ENCODE assay signal across 18 mouse cellular contexts in genomic region chr6:97275760-97276159, GRCm38 (mm10). TPM values are rescaled to one million over a fixed set of nuclear protein-coding genes. Genes with fewer than 3 reads are reported as not detected.
DNase-seq lines count a peak whose midpoint lies in the region; ATAC-seq and TF ChIP-seq lines count a peak whose summit lies in the region.
"Had no signal": no experiment of that assay in that cellular context is flagged by ENCODE, and none has a peak within 500 bp of the region (broad histone marks: within the 10 kb centered on the region; RNA-seq: fewer than 3 reads in every experiment).

No protein-coding gene starts in this region.

- H3K27me3 ChIP-seq in forebrain, embryonic 12.5 days = peaks cover 17% of the 10 kb centered on the region; the same call in 1 of the 2 replicates
- H3K27me3 ChIP-seq in forebrain, embryonic 14.5 days (replicated peaks; ENCODE audit: control insufficient read depth, insufficient read depth, low read length) = no peaks in the 10 kb centered on the region
- no peaks in the 10 kb centered on the region for H3K27me3 ChIP-seq in hindbrain, embryonic 15.5 days
- peaks cover 3% of the 10 kb centered on the region; the same call in 1 of the 2 replicates for H3K27me3 ChIP-seq in hindbrain, embryonic 12.5 days
- H3K27me3 ChIP-seq in limb, embryonic 13.5 days = peaks cover 13% of the 10 kb centered on the region
- H3K27me3 ChIP-seq in kidney, adult 2 months (replicated peaks; ENCODE audit: control insufficient read depth, insufficient read depth, low read length) = no peaks in the 10 kb centered on the region
- no peaks in the 10 kb centered on the region for H3K27me3 ChIP-seq in intestine, postnatal 0 days (replicated peaks; ENCODE audit: control insufficient read depth, insufficient read depth, low read length)
- H3K27me3 ChIP-seq: Patski had no signal

- TF ChIP-seq POLR2A in kidney, adult 2 months (IDR thresholded peaks at IDR 0.05; ENCODE audit: low read depth, low read length) = no peak

- 0 out of 2 replicates have a peak overlapping the region, but pooled peaks have one; percentile 0 for H3K4me2 ChIP-seq in forebrain, embryonic 12.5 days
- H3K4me2 ChIP-seq in forebrain, embryonic 14.5 days (ENCODE audit: low read length) = no peak overlapping the region
- H3K4me2 ChIP-seq in hindbrain, embryonic 15.5 days = peak overlapping the region; percentile 23; the same call in 1 of the 2 replicates
- H3K4me2 ChIP-seq in hindbrain, embryonic 12.5 days (replicated peaks) = no peak overlapping the region
- peak overlapping the region; percentile 36 for H3K4me2 ChIP-seq in limb, embryonic 13.5 days (replicated peaks)
- H3K4me2 ChIP-seq in intestine, postnatal 0 days (replicated peaks; ENCODE audit: low read depth) = no peak overlapping the region
- H3K4me2 ChIP-seq: embryonic facial prominence, embryonic 12.5 days; limb, embryonic 15.5 days had no signal

- no peak overlapping the region for H3K9ac ChIP-seq in forebrain, embryonic 12.5 days
- H3K9ac ChIP-seq in forebrain, embryonic 14.5 days (ENCODE audit: low read length) = no peak overlapping the region
- no peak overlapping the region for H3K9ac ChIP-seq in hindbrain, embryonic 15.5 days
- no peak overlapping the region for H3K9ac ChIP-seq in hindbrain, embryonic 12.5 days
- H3K9ac ChIP-seq in limb, embryonic 13.5 days = no peak overlapping the region
- no peak overlapping the region for H3K9ac ChIP-seq in intestine, postnatal 0 days (ENCODE audit: low read depth, low read length)
- H3K9ac ChIP-seq: embryonic facial prominence, embryonic 12.5 days; limb, embryonic 15.5 days; midbrain, embryonic 12.5 days had no signal

- WGBS in forebrain, embryonic 12.5 days = 59% methylated on average over 4 of the region's 4 CpGs
- 56% methylated on average over 4 of the region's 4 CpGs for WGBS in forebrain, embryonic 14.5 days
- 56% methylated on average over 4 of the region's 4 CpGs for WGBS in hindbrain, embryonic 15.5 days
- WGBS in hindbrain, embryonic 12.5 days = 62% methylated on average over 4 of the region's 4 CpGs
- 36% methylated on average over 4 of the region's 4 CpGs for WGBS in limb, embryonic 13.5 days
- 49% methylated on average over 4 of the region's 4 CpGs for WGBS in kidney, adult 2 months
- WGBS in intestine, postnatal 0 days = 58% methylated on average over 4 of the region's 4 CpGs

- ATAC-seq in forebrain, embryonic 12.5 days (ENCODE audit: low FRiP score) = no peak
- ATAC-seq in forebrain, embryonic 14.5 days = no peak
- ATAC-seq in hindbrain, embryonic 15.5 days (ENCODE audit: low FRiP score, low read depth) = no peak
- ATAC-seq in hindbrain, embryonic 12.5 days (ENCODE audit: low FRiP score) = no peak
- no peak for ATAC-seq in limb, embryonic 13.5 days (ENCODE audit: low FRiP score, low read depth)
- no peak for ATAC-seq in intestine, postnatal 0 days
- ATAC-seq: Patski had no signal

- H3K27ac ChIP-seq in forebrain, embryonic 12.5 days = no peak overlapping the region
- H3K27ac ChIP-seq in forebrain, embryonic 14.5 days (ENCODE audit: low read depth, low read length) = no peak overlapping the region
- H3K27ac ChIP-seq in hindbrain, embryonic 15.5 days (replicated peaks) = 0 out of 2 replicates have a peak overlapping the region, but pooled peaks have one; percentile 18
- H3K27ac ChIP-seq in hindbrain, embryonic 12.5 days = no peak overlapping the region
- H3K27ac ChIP-seq in limb, embryonic 13.5 days = no peak overlapping the region
- H3K27ac ChIP-seq in kidney, adult 2 months (ENCODE audit: insufficient read depth, low read depth, low read length) = no peak overlapping the region
- H3K27ac ChIP-seq in intestine, postnatal 0 days (ENCODE audit: low read depth, low read length) = no peak overlapping the region
- H3K27ac ChIP-seq: embryonic facial prominence, embryonic 12.5 days; forebrain, embryonic 10.5 days; limb, embryonic 15.5 days; macrophage; midbrain, embryonic 12.5 days had no signal

- no peak overlapping the region for H3K4me3 ChIP-seq in forebrain, embryonic 12.5 days (replicated peaks)
- H3K4me3 ChIP-seq in forebrain, embryonic 14.5 days (ENCODE audit: low read depth, low read length) = no peak overlapping the region
- no peak overlapping the region for H3K4me3 ChIP-seq in hindbrain, embryonic 15.5 days
- no peak overlapping the region for H3K4me3 ChIP-seq in hindbrain, embryonic 12.5 days
- H3K4me3 ChIP-seq in limb, embryonic 13.5 days = no peak overlapping the region
- no peak overlapping the region for H3K4me3 ChIP-seq in kidney, adult 2 months (ENCODE audit: insufficient read depth, low read depth, low read length)
- H3K4me3 ChIP-seq in intestine, postnatal 0 days (ENCODE audit: low read depth, low read length) = no peak overlapping the region
- H3K4me3 ChIP-seq: embryonic facial prominence, embryonic 12.5 days; forebrain, embryonic 10.5 days; limb, embryonic 15.5 days; midbrain, embryonic 12.5 days had no signal

- no peak for TF ChIP-seq CTCF in kidney, adult 2 months (conservative IDR thresholded peaks at IDR 0.05; ENCODE audit: insufficient read depth, insufficient read length, low read depth, low read length)
- TF ChIP-seq CTCF in intestine, postnatal 0 days (IDR thresholded peaks at IDR 0.05; ENCODE audit: low read depth) = no peak

- no peaks in the 10 kb centered on the region for H3K9me3 ChIP-seq in forebrain, embryonic 12.5 days
- no peaks in the 10 kb centered on the region for H3K9me3 ChIP-seq in forebrain, embryonic 14.5 days (replicated peaks; ENCODE audit: control insufficient read depth, low read length)
- no peaks in the 10 kb centered on the region for H3K9me3 ChIP-seq in hindbrain, embryonic 15.5 days
- H3K9me3 ChIP-seq in hindbrain, embryonic 12.5 days (replicated peaks) = no peaks in the 10 kb centered on the region
- no peaks in the 10 kb centered on the region for H3K9me3 ChIP-seq in limb, embryonic 13.5 days
- no peaks in the 10 kb centered on the region for H3K9me3 ChIP-seq in intestine, postnatal 0 days (ENCODE audit: control insufficient read depth)
- H3K9me3 ChIP-seq: embryonic facial prominence, embryonic 12.5 days; forebrain, embryonic 10.5 days; limb, embryonic 15.5 days; midbrain, embryonic 12.5 days had no signal

- DNase-seq in forebrain, embryonic 14.5 days (ENCODE audit: low spot score) = no peak
- peak; percentile 46 for DNase-seq in CD4-positive, CD25-positive, alpha-beta regulatory T cell, adult 2 months (ENCODE audit: low read depth, low spot score)
- DNase-seq in kidney, adult 2 months = no peak
- DNase-seq: cerebellum, postnatal 36 days; kidney, adult 8-10 months; lung, adult 2 months had no signal

- peaks cover 17% of the 10 kb centered on the region for H3K4me1 ChIP-seq in forebrain, embryonic 12.5 days
- peaks cover 12% of the 10 kb centered on the region for H3K4me1 ChIP-seq in forebrain, embryonic 14.5 days (ENCODE audit: control insufficient read depth, insufficient read depth, low read length)
- H3K4me1 ChIP-seq in hindbrain, embryonic 15.5 days (replicated peaks) = peaks cover 16% of the 10 kb centered on the region
- H3K4me1 ChIP-seq in hindbrain, embryonic 12.5 days = peaks cover 17% of the 10 kb centered on the region
- peaks cover 31% of the 10 kb centered on the region for H3K4me1 ChIP-seq in limb, embryonic 13.5 days
- H3K4me1 ChIP-seq in kidney, adult 2 months (ENCODE audit: control insufficient read depth, insufficient read depth, low read length) = no peaks in the 10 kb centered on the region; the same call in 1 of the 2 replicates
- 0 out of 2 replicates have a peak, but pooled peaks cover 5% of the 10 kb centered on the region for H3K4me1 ChIP-seq in intestine, postnatal 0 days (replicated peaks; ENCODE audit: control insufficient read depth, insufficient read depth, low read length)

- no peaks in the 10 kb centered on the region for H3K36me3 ChIP-seq in forebrain, embryonic 12.5 days (replicated peaks)
- H3K36me3 ChIP-seq in forebrain, embryonic 14.5 days (ENCODE audit: control insufficient read depth, insufficient read depth, low read length) = no peaks in the 10 kb centered on the region
- H3K36me3 ChIP-seq in hindbrain, embryonic 15.5 days = no peaks in the 10 kb centered on the region
- H3K36me3 ChIP-seq in hindbrain, embryonic 12.5 days = no peaks in the 10 kb centered on the region
- H3K36me3 ChIP-seq in limb, embryonic 13.5 days = no peaks in the 10 kb centered on the region
- H3K36me3 ChIP-seq in kidney, adult 2 months (ENCODE audit: control insufficient read depth, insufficient read depth, low read length) = no peaks in the 10 kb centered on the region
- H3K36me3 ChIP-seq in intestine, postnatal 0 days (ENCODE audit: control insufficient read depth, insufficient read depth) = no peaks in the 10 kb centered on the region
- H3K36me3 ChIP-seq: embryonic facial prominence, embryonic 12.5 days; forebrain, embryonic 10.5 days; limb, embryonic 15.5 days; midbrain, embryonic 12.5 days had no signal

RNA-seq across cellular contexts. Expression of gene Lmod3, which starts 23.2 kb away (rescaled TPM):
- polyA plus RNA-seq in forebrain, embryonic 12.5 days (2016; fragmentation: Nextera tagmentation; extraction: Ambion mirVana) = 0.19 TPM in 1 of 2 replicates, not detected in the other
- not detected in 2 replicates for polyA plus RNA-seq in forebrain, embryonic 14.5 days (2014; fragmentation: Nextera tagmentation; extraction: Ambion mirVana)
- polyA plus RNA-seq in hindbrain, embryonic 15.5 days (2015; fragmentation: Nextera tagmentation; extraction: Ambion mirVana) = not detected in 2 replicates
- polyA plus RNA-seq in hindbrain, embryonic 12.5 days (2016; fragmentation: Nextera tagmentation; extraction: Ambion mirVana) = 0.31 and 2.1 TPM in 2 replicates
- polyA plus RNA-seq in limb, embryonic 13.5 days (2015; fragmentation: Nextera tagmentation; extraction: Ambion mirVana) = 7.6 and 7.8 TPM in 2 replicates
- polyA plus RNA-seq in kidney, adult 2 months (2012; rRNA removed) = 0.12 and 1.2 TPM in 2 replicates
- polyA plus RNA-seq in intestine, postnatal 0 days (2015; fragmentation: Nextera tagmentation; extraction: Ambion mirVana) = 0.08 and 0.13 TPM in 2 replicates
- polyA plus RNA-seq: forebrain, embryonic 10.5 days; macrophage; midbrain, embryonic 12.5 days; Patski; small intestine, adult 2 months had no signal

Comparison
In these comparisons a context has a peak if more than half of its experiments do, and no peak if none do; other contexts are left out.
1. H3K4me2 ChIP-seq: peak in forebrain, embryonic 12.5 days (single experiment), hindbrain, embryonic 15.5 days (single experiment) and limb, embryonic 13.5 days (single experiment); none in forebrain, embryonic 14.5 days (single experiment), hindbrain, embryonic 12.5 days (single experiment) and intestine, postnatal 0 days (single experiment).